Mouse (Mus musculus): ENCODE data around the gene Olfr1232. TPM values are rescaled to one million over a fixed set of nuclear protein-coding genes. Genes with fewer than 3 reads are reported as not detected.

Gene Olfr1232
- polyA plus RNA-seq (2012; rRNA removed) (not detected in 2 replicates), polyA plus RNA-seq (2014; fragmentation: Nextera tagmentation; extraction: Ambion mirVana) (not detected in 2 replicates)

- H3K27me3 ChIP-seq (ENCODE audit: control insufficient read depth, insufficient read depth, low read length): no peaks in the 10 kb centered on the region
- H3K9me3 ChIP-seq (ENCODE audit: control insufficient read depth, low read length): no peaks in the 10 kb centered on the region
- DNase-seq (ENCODE audit: low spot score) (no peak), ATAC-seq (ENCODE audit: low FRiP score, low read depth) (no peak)
- no peak within 1 kb of the TSS for H3K9ac ChIP-seq (ENCODE audit: low read depth, low read length, severe bottlenecking)
- H3K4me1 ChIP-seq (ENCODE audit: control insufficient read depth, insufficient read depth, low read length): no peaks in the 10 kb centered on the region
- no peak within 1 kb of the TSS for H3K4me2 ChIP-seq (replicated peaks; ENCODE audit: low read depth, low read length, severe bottlenecking)
- no peaks in the 10 kb centered on the region for H3K36me3 ChIP-seq (ENCODE audit: control insufficient read depth, insufficient read depth, low read length)
- TF ChIP-seq POLR2A (IDR thresholded peaks at IDR 0.05; ENCODE audit: borderline replicate concordance, extremely low read depth, insufficient read depth, insufficient read length): no peak
- no peak within 1 kb of the TSS for H3K4me3 ChIP-seq (replicated peaks; ENCODE audit: low read length)
- no peak within 1 kb of the TSS for H3K27ac ChIP-seq (replicated peaks; ENCODE audit: low read depth, low read length)
Measured at GRCm38 (mm10) chr2:89329575-89329974, at the start of gene Olfr1232. Gene Olfr1232 (minus strand): TSS chr2:89329675.

DNA sequence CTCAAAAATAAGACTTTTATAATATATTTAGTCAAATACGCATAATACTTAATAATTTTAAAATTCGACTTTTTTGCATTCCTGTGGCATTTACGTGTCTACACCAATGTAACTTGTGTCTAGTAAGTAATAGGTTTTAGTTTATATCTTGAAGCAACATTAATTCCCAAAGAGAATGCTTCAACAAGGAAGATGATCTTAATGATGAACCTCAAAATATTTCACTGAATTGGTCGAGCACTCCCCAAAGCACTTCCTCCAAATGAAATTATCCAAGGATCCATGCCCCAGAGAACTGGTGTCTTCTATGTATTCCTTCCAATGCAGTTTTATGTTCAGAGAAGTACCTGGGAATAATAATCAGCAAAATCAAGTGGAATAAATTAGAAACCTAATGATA lies 35.3 kb upstream of the Olfr1232 start, which contains the start of gene Olfr1234:
Gene Olfr1234 (minus strand): TSS at position 101 of the 400 bp plus-strand sequence.
- Histone ChIP-seq H3K4me1 (ENCODE audit: control insufficient read depth, insufficient read depth, low read length) (no peaks in the 10 kb centered on the region), H3K4me3 (replicated peaks; ENCODE audit: low read length) (no peak within 1 kb of the TSS), H3K4me2 (replicated peaks; ENCODE audit: low read depth, low read length, severe bottlenecking) (no peak within 1 kb of the TSS), H3K27me3 (ENCODE audit: control insufficient read depth, insufficient read depth, low read length) (no peaks in the 10 kb centered on the region), H3K27ac (replicated peaks; ENCODE audit: low read depth, low read length) (no peak within 1 kb of the TSS), H3K36me3 (ENCODE audit: control insufficient read depth, insufficient read depth, low read length) (no peaks in the 10 kb centered on the region), H3K9ac (ENCODE audit: low read depth, low read length, severe bottlenecking) (no peak within 1 kb of the TSS), H3K9me3 (ENCODE audit: control insufficient read depth, low read length) (no peaks in the 10 kb centered on the region)
- DNase-seq (ENCODE audit: low spot score): no peak
- whole genome bisulfite sequencing: 85% methylated on average over 4 of the region's 4 CpGs
- ATAC-seq (ENCODE audit: low FRiP score, low read depth): no peak
- TF ChIP-seq POLR2A (IDR thresholded peaks at IDR 0.05; ENCODE audit: borderline replicate concordance, extremely low read depth, insufficient read depth, insufficient read length): no peak

GRCm38 (mm10) chr2:89342298-89342697 lies 12.8 kb upstream of the Olfr1232 start, which contains the start of gene Olfr1233:
Gene Olfr1233 (minus strand): TSS chr2:89342398.
- Histone ChIP-seq H3K9me3 (ENCODE audit: control insufficient read depth, low read length) (no peaks in the 10 kb centered on the region), H3K4me2 (replicated peaks; ENCODE audit: low read depth, low read length, severe bottlenecking) (no peak within 1 kb of the TSS), H3K36me3 (ENCODE audit: control insufficient read depth, insufficient read depth, low read length) (no peaks in the 10 kb centered on the region), H3K9ac (ENCODE audit: low read depth, low read length, severe bottlenecking) (no peak within 1 kb of the TSS), H3K27me3 (ENCODE audit: control insufficient read depth, insufficient read depth, low read length) (no peaks in the 10 kb centered on the region), H3K4me1 (ENCODE audit: control insufficient read depth, insufficient read depth, low read length) (no peaks in the 10 kb centered on the region), H3K4me3 (replicated peaks; ENCODE audit: low read length) (no peak within 1 kb of the TSS), H3K27ac (replicated peaks; ENCODE audit: low read depth, low read length) (no peak within 1 kb of the TSS)
- no peak for DNase-seq (ENCODE audit: low spot score)
- ATAC-seq (ENCODE audit: low FRiP score, low read depth): no peak
- TF ChIP-seq POLR2A (IDR thresholded peaks at IDR 0.05; ENCODE audit: borderline replicate concordance, extremely low read depth, insufficient read depth, insufficient read length): no peak

DNA sequence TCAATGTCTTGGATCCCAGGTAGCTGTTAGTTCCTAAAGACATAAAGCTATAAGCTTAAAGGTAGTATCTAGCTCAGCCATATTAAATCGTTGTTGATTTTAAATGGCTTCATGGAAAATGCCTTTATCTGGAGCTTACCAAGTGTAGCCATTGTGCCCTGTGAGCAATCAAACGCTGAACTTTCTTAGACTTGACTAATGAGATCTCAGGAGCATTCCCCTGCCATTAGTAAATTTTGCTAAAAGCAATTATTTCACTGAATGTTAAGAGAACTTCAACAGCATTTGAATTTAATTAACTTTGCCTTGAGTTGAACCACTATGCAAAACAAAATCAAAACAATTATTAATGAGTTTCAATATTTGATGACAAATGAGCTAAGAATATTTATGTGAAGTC lies 22.5 kb downstream of the Olfr1232 start, which contains the start of gene Olfr1231:
Gene Olfr1231 (minus strand): TSS at position 101 of the 400 bp plus-strand sequence.
- 71% methylated on average over 2 of the region's 2 CpGs for WGBS
- H3K36me3 ChIP-seq (ENCODE audit: control insufficient read depth, insufficient read depth, low read length): no peaks in the 10 kb centered on the region
- ATAC-seq (ENCODE audit: low FRiP score, low read depth) (no peak), DNase-seq (ENCODE audit: low spot score) (no peak)
- no peaks in the 10 kb centered on the region for H3K27me3 ChIP-seq (ENCODE audit: control insufficient read depth, insufficient read depth, low read length)
- H3K27ac ChIP-seq (replicated peaks; ENCODE audit: low read depth, low read length): no peak within 1 kb of the TSS
- no peak within 1 kb of the TSS for H3K4me3 ChIP-seq (replicated peaks; ENCODE audit: low read length)
- no peak within 1 kb of the TSS for H3K9ac ChIP-seq (ENCODE audit: low read depth, low read length, severe bottlenecking)
- H3K9me3 ChIP-seq (ENCODE audit: control insufficient read depth, low read length): no peaks in the 10 kb centered on the region
- no peak for TF ChIP-seq POLR2A (IDR thresholded peaks at IDR 0.05; ENCODE audit: borderline replicate concordance, extremely low read depth, insufficient read depth, insufficient read length)
- no peak within 1 kb of the TSS for H3K4me2 ChIP-seq (replicated peaks; ENCODE audit: low read depth, low read length, severe bottlenecking)
- H3K4me1 ChIP-seq (ENCODE audit: control insufficient read depth, insufficient read depth, low read length): no peaks in the 10 kb centered on the region

GRCm38 (mm10) chr2:89297168-89297567 lies 32.3 kb downstream of the Olfr1232 start, which contains the start of gene Olfr1230:
Gene Olfr1230 (minus strand): TSS chr2:89297268.
- Histone ChIP-seq H3K4me3 (replicated peaks; ENCODE audit: low read length) (no peak within 1 kb of the TSS), H3K4me1 (ENCODE audit: control insufficient read depth, insufficient read depth, low read length) (no peaks in the 10 kb centered on the region), H3K27ac (replicated peaks; ENCODE audit: low read depth, low read length) (no peak within 1 kb of the TSS), H3K36me3 (ENCODE audit: control insufficient read depth, insufficient read depth, low read length) (no peaks in the 10 kb centered on the region), H3K4me2 (replicated peaks; ENCODE audit: low read depth, low read length, severe bottlenecking) (no peak within 1 kb of the TSS), H3K9ac (ENCODE audit: low read depth, low read length, severe bottlenecking) (no peak within 1 kb of the TSS), H3K9me3 (ENCODE audit: control insufficient read depth, low read length) (no peaks in the 10 kb centered on the region), H3K27me3 (ENCODE audit: control insufficient read depth, insufficient read depth, low read length) (no peaks in the 10 kb centered on the region)
- TF ChIP-seq POLR2A (IDR thresholded peaks at IDR 0.05; ENCODE audit: borderline replicate concordance, extremely low read depth, insufficient read depth, insufficient read length): no peak
- no peak for DNase-seq (ENCODE audit: low spot score)
- ATAC-seq (ENCODE audit: low FRiP score, low read depth): no peak
- 85% methylated on average over 1 of the region's 1 CpGs for WGBS
